ENCODE assay signal across 16 mouse cellular contexts in the genomic region with DNA sequence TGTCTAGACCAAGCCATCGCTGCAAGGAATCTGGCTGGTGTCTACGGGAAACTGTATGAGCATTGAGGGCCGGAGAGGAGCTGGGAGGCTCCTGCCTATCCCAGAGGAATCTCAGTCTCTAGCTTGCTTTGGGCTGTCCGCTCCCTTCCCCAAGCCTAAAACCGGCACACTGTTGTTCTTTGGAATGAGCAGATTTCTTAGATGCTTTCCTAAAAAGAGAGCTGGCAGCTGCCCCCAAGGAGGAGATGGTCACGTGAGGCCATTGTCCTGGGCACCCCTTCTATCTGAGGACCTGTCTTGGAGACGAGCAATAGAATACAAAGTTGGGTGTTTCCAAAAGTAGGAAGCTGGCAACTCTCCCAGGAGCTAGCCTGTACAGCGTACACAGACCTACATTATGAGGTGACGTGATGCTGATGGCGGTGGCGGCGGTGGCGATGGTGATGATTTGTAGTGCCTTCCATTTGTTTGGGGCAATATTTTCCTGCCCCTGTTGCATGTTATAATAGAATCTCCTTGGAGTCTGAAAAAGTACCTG. TPM values are rescaled to one million over a fixed set of nuclear protein-coding genes. Genes with fewer than 3 reads are reported as not detected.
A peak's percentile ranks its signal among the peaks of the same experiment; 100 is the strongest.
DNase-seq lines count a peak whose midpoint lies in the region; ATAC-seq and TF ChIP-seq lines count a peak whose summit lies in the region.
"Had no signal": no experiment of that assay in that cellular context is flagged by ENCODE, and none has a peak within 500 bp of the region (broad histone marks: within the 10 kb centered on the region; RNA-seq: fewer than 3 reads in every experiment).

No protein-coding gene starts in this region.

- 59% methylated on average over 13 of the region's 13 CpGs for WGBS in forebrain, embryonic 13.5 days
- WGBS in forebrain, embryonic 15.5 days: 56% methylated on average over 13 of the region's 13 CpGs
- 68% methylated on average over 13 of the region's 13 CpGs for WGBS in heart, embryonic 11.5 days (ENCODE audit: insufficient replicate concordance)
- 63% methylated on average over 13 of the region's 13 CpGs for WGBS in heart, embryonic 10.5 days

- H3K27me3 ChIP-seq in forebrain, embryonic 13.5 days: peaks cover 5% of the 10 kb centered on the region
- H3K27me3 ChIP-seq in forebrain, embryonic 15.5 days: no peaks in the 10 kb centered on the region
- H3K27me3 ChIP-seq in heart, embryonic 11.5 days (ENCODE audit: control insufficient read depth, insufficient read depth, low read length): no peaks in the 10 kb centered on the region
- no peaks in the 10 kb centered on the region for H3K27me3 ChIP-seq in heart, embryonic 10.5 days (ENCODE audit: insufficient read depth, poor library complexity, severe bottlenecking)
- H3K27me3 ChIP-seq: Patski had no signal

- no peak for DNase-seq in heart, embryonic 10.5 days (ENCODE audit: low spot score)
- DNase-seq in brain, embryonic 14.5 days (ENCODE audit: low read depth): peak; percentile 31
- DNase-seq in heart, postnatal 10 days: peak; percentile 27 to 37
- DNase-seq in layer of hippocampus, adult 18-20 months (ENCODE audit: low spot score in 2 of 2): no peak
- no peak for DNase-seq in ovary, postnatal 36 days (ENCODE audit: low spot score)
- DNase-seq: cerebellum, adult 8-10 months; gastrocnemius, postnatal 36 days had no signal

- no peak for ATAC-seq in forebrain, embryonic 13.5 days
- no peak for ATAC-seq in forebrain, embryonic 15.5 days (replicated peaks)
- ATAC-seq in heart, embryonic 11.5 days (replicated peaks; ENCODE audit: insufficient number of reproducible peaks, low FRiP score, low TSS enrichment): no peak
- ATAC-seq: hindbrain, embryonic 16.5 days; midbrain, embryonic 16.5 days; Patski had no signal

- intact Hi-C loops in heart, postnatal 10 days (cut with DNase I): loop anchor here (10.0 kb wide), 1 partner anchor 549 kb away; a partner anchor contains a TSS

- H3K9ac ChIP-seq in forebrain, embryonic 13.5 days: no peak overlapping the region
- H3K9ac ChIP-seq in forebrain, embryonic 15.5 days (replicated peaks): no peak overlapping the region
- no peak overlapping the region for H3K9ac ChIP-seq in heart, embryonic 11.5 days (ENCODE audit: low read depth, low read length)
- H3K9ac ChIP-seq: neural tube, embryonic 13.5 days had no signal

- H3K36me3 ChIP-seq in forebrain, embryonic 13.5 days (ENCODE audit: poor library complexity, severe bottlenecking): no peaks in the 10 kb centered on the region
- no peaks in the 10 kb centered on the region for H3K36me3 ChIP-seq in forebrain, embryonic 15.5 days
- peaks cover 7% of the 10 kb centered on the region for H3K36me3 ChIP-seq in heart, embryonic 11.5 days (ENCODE audit: control insufficient read depth, insufficient read depth, low read length)
- H3K36me3 ChIP-seq in heart, embryonic 10.5 days: peaks cover 20% of the 10 kb centered on the region
- H3K36me3 ChIP-seq: neural tube, embryonic 13.5 days had no signal

- H3K4me3 ChIP-seq in forebrain, embryonic 13.5 days: no peak overlapping the region
- H3K4me3 ChIP-seq in forebrain, embryonic 15.5 days: no peak overlapping the region
- no peak overlapping the region for H3K4me3 ChIP-seq in heart, embryonic 11.5 days (ENCODE audit: low read depth, low read length)
- no peak overlapping the region for H3K4me3 ChIP-seq in heart, embryonic 10.5 days
- H3K4me3 ChIP-seq: neural tube, embryonic 13.5 days had no signal

- no peaks in the 10 kb centered on the region for H3K9me3 ChIP-seq in forebrain, embryonic 13.5 days (replicated peaks)
- H3K9me3 ChIP-seq in forebrain, embryonic 15.5 days: no peaks in the 10 kb centered on the region
- no peaks in the 10 kb centered on the region for H3K9me3 ChIP-seq in heart, embryonic 11.5 days (replicated peaks; ENCODE audit: control insufficient read depth, low read length)
- H3K9me3 ChIP-seq in heart, embryonic 10.5 days: no peaks in the 10 kb centered on the region
- H3K9me3 ChIP-seq: neural tube, embryonic 13.5 days had no signal

- 0 out of 2 replicates have a peak overlapping the region, but pooled peaks have one; percentile 11 for H3K27ac ChIP-seq in forebrain, embryonic 13.5 days
- no peak overlapping the region for H3K27ac ChIP-seq in forebrain, embryonic 15.5 days (replicated peaks)
- no peak overlapping the region; the same call in 1 of the 2 replicates for H3K27ac ChIP-seq in heart, embryonic 11.5 days (ENCODE audit: low read depth, low read length)
- H3K27ac ChIP-seq in heart, embryonic 10.5 days: no peak overlapping the region
- H3K27ac ChIP-seq: macrophage; neural tube, embryonic 13.5 days had no signal

- TF ChIP-seq CTCF in brain, embryonic 14.5 days (IDR thresholded peaks at IDR 0.05; ENCODE audit: borderline replicate concordance, extremely low read depth, insufficient read depth, insufficient read length): no peak

- peaks cover 12% of the 10 kb centered on the region; the same call in 1 of the 2 replicates for H3K4me1 ChIP-seq in forebrain, embryonic 13.5 days
- peaks cover 10% of the 10 kb centered on the region; the same call in 1 of the 2 replicates for H3K4me1 ChIP-seq in forebrain, embryonic 15.5 days
- peaks cover 20% of the 10 kb centered on the region for H3K4me1 ChIP-seq in heart, embryonic 11.5 days (ENCODE audit: control insufficient read depth, insufficient read depth, low read length)
- peaks cover 41% of the 10 kb centered on the region for H3K4me1 ChIP-seq in heart, embryonic 10.5 days

- no peak for TF ChIP-seq POLR2A in brain, embryonic 14.5 days (IDR thresholded peaks at IDR 0.05; ENCODE audit: borderline replicate concordance, extremely low read depth, insufficient read depth, insufficient read length, poor library complexity, severe bottlenecking)

- H3K4me2 ChIP-seq in forebrain, embryonic 13.5 days: peak overlapping the region; percentile 22
- no peak overlapping the region for H3K4me2 ChIP-seq in forebrain, embryonic 15.5 days (replicated peaks)
- peak overlapping the region; percentile 27 for H3K4me2 ChIP-seq in heart, embryonic 11.5 days
- H3K4me2 ChIP-seq: liver, embryonic 11.5 days; neural tube, embryonic 13.5 days had no signal

RNA-seq across cellular contexts. Expression of a gene that starts 7.9 kb away (rescaled TPM):
- 0.59 and 0.66 TPM in 2 replicates for polyA plus RNA-seq in forebrain, embryonic 13.5 days (2015; fragmentation: Nextera tagmentation; extraction: Ambion mirVana)
- polyA plus RNA-seq in forebrain, embryonic 15.5 days (2015; fragmentation: Nextera tagmentation; extraction: Ambion mirVana): 2.7 and 2.8 TPM in 2 replicates
- 3.0 and 3.4 TPM in 2 replicates for polyA plus RNA-seq in heart, embryonic 11.5 days (2014; fragmentation: Nextera tagmentation; extraction: Ambion mirVana)
- polyA plus RNA-seq in heart, embryonic 10.5 days (2016; fragmentation: Nextera tagmentation; extraction: Ambion mirVana): 2.1 TPM in 2 replicates
- 3.2 and 3.4 TPM in 2 replicates for polyA plus RNA-seq in brain, embryonic 14.5 days (2012; rRNA removed)
- total RNA-seq in heart, postnatal 10 days (2021): 10 to 100 TPM; 21.4 to 22.5 TPM
- 10 to 100 TPM; 70.1 to 71.4 TPM for total RNA-seq in layer of hippocampus, adult 18-20 months (2021)

Comparison
In these comparisons a context has a peak if more than half of its experiments do, and no peak if none do; other contexts are left out.
1. DNase-seq: peak in brain, embryonic 14.5 days (single experiment) and heart, postnatal 10 days (2 of 2); none in heart, embryonic 10.5 days (single experiment), layer of hippocampus, adult 18-20 months (0 of 2) and ovary, postnatal 36 days (single experiment).